Mouse (Mus musculus): ENCODE results near the gene Wscd2. TPM values are rescaled to one million over a fixed set of nuclear protein-coding genes. Genes with fewer than 3 reads are reported as not detected.

The Wscd2 gene
- total and polyA plus RNA-seq, 3 experiments = not detected

GRCm38 (mm10) chr5:113635861-113636565, 145.9 kb downstream of the Wscd2 start:
- H3K27ac ChIP-seq (ENCODE audit: control insufficient read depth, low read depth, low read length) = no peak overlapping the region
- H3K4me1 ChIP-seq (ENCODE audit: control insufficient read depth in 1 of 2, insufficient read depth in 2 of 2, low read length in 2 of 2) = no peaks in the 10 kb centered on the region
- H3K36me3 ChIP-seq (ENCODE audit: control insufficient read depth in 1 of 2, insufficient read depth in 2 of 2, low read length in 2 of 2) = no peaks in the 10 kb centered on the region
- no peak overlapping the region for H3K4me3 ChIP-seq (ENCODE audit: control insufficient read depth in 1 of 2, insufficient read depth in 1 of 2, low read depth in 2 of 2, low read length in 2 of 2)
- no peaks in the 10 kb centered on the region for H3K79me2 ChIP-seq (ENCODE audit: control insufficient read depth, insufficient read depth, low read length, poor library complexity)
- H3K9ac ChIP-seq (ENCODE audit: control insufficient read depth, low read depth, low read length, poor library complexity, severe bottlenecking) = no peak overlapping the region
- H3K9me3 ChIP-seq (replicated peaks; ENCODE audit: insufficient read depth, low read length) = no peaks in the 10 kb centered on the region
- no peaks in the 10 kb centered on the region for H3K27me3 ChIP-seq (ENCODE audit: control insufficient read depth in 1 of 2, insufficient read depth in 2 of 2, low read length in 2 of 2)
- no peak for DNase-seq (ENCODE audit: low read depth, low spot score)
- TF ChIP-seq BHLHE40 (IDR thresholded peaks at IDR 0.05; ENCODE audit: borderline replicate concordance, low read depth, low read length) = no peak
- no peak for TF ChIP-seq SIN3A (IDR thresholded peaks at IDR 0.05; ENCODE audit: low read length)
- no peak for TF ChIP-seq POLR2AphosphoS5 (IDR thresholded peaks at IDR 0.05; ENCODE audit: borderline replicate concordance, low read depth, low read length)
- no peak for TF ChIP-seq ZNF384 (IDR thresholded peaks at IDR 0.05; ENCODE audit: low read depth, low read length)
- no peak for TF ChIP-seq ZKSCAN1 (IDR thresholded peaks at IDR 0.05; ENCODE audit: low read depth, low read length)
- TF ChIP-seq TBP (IDR thresholded peaks at IDR 0.05; ENCODE audit: low read depth, low read length) = no peak
- no peak for TF ChIP-seq NRF1 (IDR thresholded peaks at IDR 0.05; ENCODE audit: insufficient read depth, low read depth, low read length, poor library complexity, severe bottlenecking)
- no peak for TF ChIP-seq KAT2A (conservative IDR thresholded peaks at IDR 0.05; ENCODE audit: low read depth, low read length)
- TF ChIP-seq RAD21 (IDR thresholded peaks at IDR 0.05; ENCODE audit: low read depth, low read length) = no peak
- no peak for TF ChIP-seq MXI1 (IDR thresholded peaks at IDR 0.05; ENCODE audit: low read depth, low read length)
- TF ChIP-seq TAL1 (IDR thresholded peaks at IDR 0.05; ENCODE audit: low read length) = no peak
- no peak for TF ChIP-seq NELFE (IDR thresholded peaks at IDR 0.05; ENCODE audit: low read depth, low read length)
- TF ChIP-seq CHD1 (IDR thresholded peaks at IDR 0.05; ENCODE audit: low read depth, low read length) = no peak
- no peak for TF ChIP-seq POLR2AphosphoS2 (IDR thresholded peaks at IDR 0.05; ENCODE audit: low read length)
- no peak for TF ChIP-seq SMC3 (IDR thresholded peaks at IDR 0.05; ENCODE audit: low read depth, low read length)
- no peak for TF ChIP-seq MYC (IDR thresholded peaks at IDR 0.05; ENCODE audit: low read depth, low read length)
- no peak for TF ChIP-seq JUND (IDR thresholded peaks at IDR 0.05; ENCODE audit: low read depth, low read length)
- TF ChIP-seq MAZ (IDR thresholded peaks at IDR 0.05; ENCODE audit: low read depth, low read length) = no peak
- TF ChIP-seq MYB (IDR thresholded peaks at IDR 0.05; ENCODE audit: low read depth, low read length) = no peak

DNA sequence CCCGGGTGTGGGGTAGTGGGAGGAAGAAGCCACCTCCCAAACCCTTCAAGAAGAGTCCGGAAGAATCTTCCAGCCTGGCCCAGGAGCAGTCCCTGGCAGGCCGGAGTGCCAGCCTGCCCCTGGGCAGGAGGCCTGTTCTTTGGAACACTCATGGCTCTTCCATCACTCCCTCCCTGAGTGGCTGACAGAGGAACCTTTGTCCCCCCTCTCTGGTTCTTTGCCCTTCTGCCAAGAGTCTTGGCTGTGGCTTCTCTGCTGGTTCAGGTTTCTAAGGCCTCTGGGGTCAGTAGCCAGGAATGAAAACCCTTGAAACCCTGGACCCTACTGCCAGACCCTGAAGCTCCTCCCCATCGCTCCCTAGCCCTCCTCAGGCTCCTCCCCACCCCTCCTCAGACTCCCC, 147.5 kb downstream of the Wscd2 start:
- Histone ChIP-seq H3K9me3 (replicated peaks; ENCODE audit: insufficient read depth, low read length) (no peaks in the 10 kb centered on the region), H3K9ac (ENCODE audit: control insufficient read depth, low read depth, low read length, poor library complexity, severe bottlenecking) (no peak overlapping the region), H3K36me3 (ENCODE audit: control insufficient read depth in 1 of 2, insufficient read depth in 2 of 2, low read length in 2 of 2) (no peaks in the 10 kb centered on the region), H3K27me3 (ENCODE audit: control insufficient read depth in 1 of 2, insufficient read depth in 2 of 2, low read length in 2 of 2) (no peaks in the 10 kb centered on the region), H3K79me2 (ENCODE audit: control insufficient read depth, insufficient read depth, low read length, poor library complexity) (no peaks in the 10 kb centered on the region), H3K4me1 (ENCODE audit: control insufficient read depth in 1 of 2, insufficient read depth in 2 of 2, low read length in 2 of 2) (no peaks in the 10 kb centered on the region), H3K4me3 (ENCODE audit: control insufficient read depth in 1 of 2, insufficient read depth in 1 of 2, low read depth in 2 of 2, low read length in 2 of 2) (no peak overlapping the region), H3K27ac (ENCODE audit: control insufficient read depth, low read depth, low read length) (no peak overlapping the region)
- DNase-seq (ENCODE audit: low read depth, low spot score) = no peak
- TF ChIP-seq MXI1 (IDR thresholded peaks at IDR 0.05; ENCODE audit: low read depth, low read length) (no peak), CTCF (IDR thresholded peaks at IDR 0.05 in 2 of 3, conservative IDR thresholded peaks at IDR 0.05 in 1 of 3; ENCODE audit: control insufficient read depth in 1 of 3, insufficient read depth in 1 of 3, low read depth in 2 of 3, low read length in 3 of 3, poor library complexity in 1 of 3, severe bottlenecking in 1 of 3) (no peak), POLR2AphosphoS2 (IDR thresholded peaks at IDR 0.05; ENCODE audit: low read length) (no peak), ETS1 (IDR thresholded peaks at IDR 0.05; ENCODE audit: low read depth, low read length) (no peak), CHD1 (IDR thresholded peaks at IDR 0.05; ENCODE audit: low read depth, low read length) (no peak), GABPA (IDR thresholded peaks at IDR 0.05; ENCODE audit: low read depth, low read length) (no peak), TAL1 (IDR thresholded peaks at IDR 0.05; ENCODE audit: low read length) (no peak), CHD2 (IDR thresholded peaks at IDR 0.05; ENCODE audit: low read length) (no peak), HCFC1 (IDR thresholded peaks at IDR 0.05; ENCODE audit: low read depth, low read length) (no peak), EP300 (IDR thresholded peaks at IDR 0.05; ENCODE audit: low read depth in 1 of 2, low read length in 2 of 2) (no peak), MAX (IDR thresholded peaks at IDR 0.05; ENCODE audit: low read length) (no peak), ELF1 (IDR thresholded peaks at IDR 0.05; ENCODE audit: low read depth, low read length) (no peak)
